Mouse (Mus musculus): ENCODE data around the gene Tap1. TPM values are rescaled to one million over a fixed set of nuclear protein-coding genes. Genes with fewer than 3 reads are reported as not detected.

The Tap1 gene
- total and polyA plus RNA-seq, 3 experiments: 30.7 to 46.6 TPM; not detected in 1

- no peak for DNase-seq (ENCODE audit: low read depth, low spot score)
- Histone ChIP-seq H3K36me3 (ENCODE audit: control insufficient read depth in 1 of 2, insufficient read depth in 2 of 2, low read length in 2 of 2) (peaks cover 0 to 8% of the 10 kb centered on the region in 2 experiments; a peak in 3 of 4 replicates), H3K27ac (ENCODE audit: control insufficient read depth, low read depth, low read length) (no peak overlapping the region), H3K9me3 (replicated peaks; ENCODE audit: insufficient read depth, low read length) (no peaks in the 10 kb centered on the region), H3K4me1 (ENCODE audit: control insufficient read depth in 1 of 2, insufficient read depth in 2 of 2, low read length in 2 of 2) (peaks cover 16 to 30% of the 10 kb centered on the region in 2 experiments), H3K9ac (ENCODE audit: control insufficient read depth, low read depth, low read length, poor library complexity, severe bottlenecking) (no peak overlapping the region), H3K4me3 (ENCODE audit: control insufficient read depth in 1 of 2, insufficient read depth in 1 of 2, low read depth in 2 of 2, low read length in 2 of 2) (no peak overlapping the region), H3K79me2 (ENCODE audit: control insufficient read depth, insufficient read depth, low read length, poor library complexity) (peaks cover 10% of the 10 kb centered on the region), H3K27me3 (ENCODE audit: control insufficient read depth in 1 of 2, insufficient read depth in 2 of 2, low read length in 2 of 2) (no peaks in the 10 kb centered on the region)
- TF ChIP-seq POLR2AphosphoS2 (IDR thresholded peaks at IDR 0.05; ENCODE audit: low read length) (no peak), TAL1 (IDR thresholded peaks at IDR 0.05; ENCODE audit: low read length) (no peak), NELFE (IDR thresholded peaks at IDR 0.05; ENCODE audit: low read depth, low read length) (no peak), MAFK (IDR thresholded peaks at IDR 0.05; ENCODE audit: borderline replicate concordance, low read depth, low read length) (no peak), MYB (IDR thresholded peaks at IDR 0.05; ENCODE audit: low read depth, low read length) (no peak), SIN3A (IDR thresholded peaks at IDR 0.05; ENCODE audit: low read length) (no peak), NRF1 (IDR thresholded peaks at IDR 0.05; ENCODE audit: insufficient read depth, low read depth, low read length, poor library complexity, severe bottlenecking) (no peak)
These were observed 1.8 kb upstream of the Tap1 start for GRCm38 (mm10) chr17:34185526-34185925.

GRCm38 (mm10) chr17:34186885-34187260 is 480 bp upstream of the Tap1 start:
- peaks cover 16 to 30% of the 10 kb centered on the region in 2 experiments for H3K4me1 ChIP-seq (ENCODE audit: control insufficient read depth in 1 of 2, insufficient read depth in 2 of 2, low read length in 2 of 2)
- DNase-seq (ENCODE audit: low read depth, low spot score): no peak
- TF ChIP-seq ZC3H11A (IDR thresholded peaks at IDR 0.05; ENCODE audit: low read depth, low read length) (no peak), POLR2AphosphoS2 (IDR thresholded peaks at IDR 0.05; ENCODE audit: low read length) (no peak), RAD21 (IDR thresholded peaks at IDR 0.05; ENCODE audit: low read depth, low read length) (no peak), POLR2A (IDR thresholded peaks at IDR 0.05; ENCODE audit: control insufficient read depth in 1 of 2, insufficient read depth in 1 of 2, low read depth in 1 of 2, low read length in 2 of 2, poor library complexity in 1 of 2) (peak in 1 of 2 experiments; percentile 55; a peak in 1 of 4 replicates), ELF1 (IDR thresholded peaks at IDR 0.05; ENCODE audit: low read depth, low read length) (no peak), MYC (IDR thresholded peaks at IDR 0.05; ENCODE audit: low read depth, low read length) (no peak), ZKSCAN1 (IDR thresholded peaks at IDR 0.05; ENCODE audit: low read depth, low read length) (no peak)
- H3K36me3 ChIP-seq (ENCODE audit: control insufficient read depth in 1 of 2, insufficient read depth in 2 of 2, low read length in 2 of 2): peaks cover 0 to 8% of the 10 kb centered on the region in 2 experiments; a peak in 3 of 4 replicates
- H3K9me3 ChIP-seq (replicated peaks; ENCODE audit: insufficient read depth, low read length): no peaks in the 10 kb centered on the region
- 0 out of 2 replicates have a peak overlapping the region, but pooled peaks have one; percentile 4 for H3K27ac ChIP-seq (ENCODE audit: control insufficient read depth, low read depth, low read length)
- no peaks in the 10 kb centered on the region for H3K27me3 ChIP-seq (ENCODE audit: control insufficient read depth in 1 of 2, insufficient read depth in 2 of 2, low read length in 2 of 2)
- H3K79me2 ChIP-seq (ENCODE audit: control insufficient read depth, insufficient read depth, low read length, poor library complexity): peaks cover 10% of the 10 kb centered on the region
- peak overlapping the region; percentile 63 to 83 for H3K4me3 ChIP-seq (ENCODE audit: control insufficient read depth in 1 of 2, insufficient read depth in 1 of 2, low read depth in 2 of 2, low read length in 2 of 2)
- peak overlapping the region; percentile 65 for H3K9ac ChIP-seq (ENCODE audit: control insufficient read depth, low read depth, low read length, poor library complexity, severe bottlenecking)

GRCm38 (mm10) chr17:34188010-34188409 is 657 bp downstream of the Tap1 start:
- Histone ChIP-seq H3K27me3 (ENCODE audit: control insufficient read depth in 1 of 2, insufficient read depth in 2 of 2, low read length in 2 of 2) (no peaks in the 10 kb centered on the region), H3K79me2 (ENCODE audit: control insufficient read depth, insufficient read depth, low read length, poor library complexity) (peaks cover 10% of the 10 kb centered on the region), H3K9ac (ENCODE audit: control insufficient read depth, low read depth, low read length, poor library complexity, severe bottlenecking) (peak overlapping the region; percentile 92), H3K9me3 (replicated peaks; ENCODE audit: insufficient read depth, low read length) (no peaks in the 10 kb centered on the region), H3K36me3 (ENCODE audit: control insufficient read depth in 1 of 2, insufficient read depth in 2 of 2, low read length in 2 of 2) (peaks cover 0 to 8% of the 10 kb centered on the region in 2 experiments; a peak in 3 of 4 replicates), H3K4me1 (ENCODE audit: control insufficient read depth in 1 of 2, insufficient read depth in 2 of 2, low read length in 2 of 2) (peaks cover 16 to 30% of the 10 kb centered on the region in 2 experiments), H3K4me3 (ENCODE audit: control insufficient read depth in 1 of 2, insufficient read depth in 1 of 2, low read depth in 2 of 2, low read length in 2 of 2) (peak overlapping the region; percentile 79 to 83), H3K27ac (ENCODE audit: control insufficient read depth, low read depth, low read length) (peak overlapping the region; percentile 87)
- TF ChIP-seq BHLHE40 (IDR thresholded peaks at IDR 0.05; ENCODE audit: borderline replicate concordance, low read depth, low read length) (no peak), SMC3 (IDR thresholded peaks at IDR 0.05; ENCODE audit: low read depth, low read length) (no peak), POLR2A (IDR thresholded peaks at IDR 0.05; ENCODE audit: control insufficient read depth in 1 of 2, insufficient read depth in 1 of 2, low read depth in 1 of 2, low read length in 2 of 2, poor library complexity in 1 of 2) (no peak), NRF1 (IDR thresholded peaks at IDR 0.05; ENCODE audit: insufficient read depth, low read depth, low read length, poor library complexity, severe bottlenecking) (no peak), UBTF (IDR thresholded peaks at IDR 0.05; ENCODE audit: borderline replicate concordance, insufficient read depth, low read depth, low read length) (no peak), TAL1 (IDR thresholded peaks at IDR 0.05; ENCODE audit: low read length) (peak; percentile 58), ZNF384 (IDR thresholded peaks at IDR 0.05; ENCODE audit: low read depth, low read length) (no peak), MAZ (IDR thresholded peaks at IDR 0.05; ENCODE audit: low read depth, low read length) (no peak), CHD2 (IDR thresholded peaks at IDR 0.05; ENCODE audit: low read length) (no peak), ZKSCAN1 (IDR thresholded peaks at IDR 0.05; ENCODE audit: low read depth, low read length) (no peak), CHD1 (IDR thresholded peaks at IDR 0.05; ENCODE audit: low read depth, low read length) (0 out of 2 replicates have a peak, but pooled peaks have one; percentile 39), HCFC1 (IDR thresholded peaks at IDR 0.05; ENCODE audit: low read depth, low read length) (no peak), RCOR1 (IDR thresholded peaks at IDR 0.05; ENCODE audit: low read depth, low read length) (no peak), SIN3A (IDR thresholded peaks at IDR 0.05; ENCODE audit: low read length) (0 out of 2 replicates have a peak, but pooled peaks have one; percentile 26), ETS1 (IDR thresholded peaks at IDR 0.05; ENCODE audit: low read depth, low read length) (no peak), RAD21 (IDR thresholded peaks at IDR 0.05; ENCODE audit: low read depth, low read length) (no peak), USF2 (IDR thresholded peaks at IDR 0.05; ENCODE audit: borderline replicate concordance in 1 of 2, insufficient read depth in 1 of 2, low read depth in 1 of 2, low read length in 2 of 2) (no peak)
- DNase-seq (ENCODE audit: low read depth, low spot score): peak; percentile 65
